Comparison of ENCODE assay signal across 8 mouse cellular contexts in the genomic region with DNA sequence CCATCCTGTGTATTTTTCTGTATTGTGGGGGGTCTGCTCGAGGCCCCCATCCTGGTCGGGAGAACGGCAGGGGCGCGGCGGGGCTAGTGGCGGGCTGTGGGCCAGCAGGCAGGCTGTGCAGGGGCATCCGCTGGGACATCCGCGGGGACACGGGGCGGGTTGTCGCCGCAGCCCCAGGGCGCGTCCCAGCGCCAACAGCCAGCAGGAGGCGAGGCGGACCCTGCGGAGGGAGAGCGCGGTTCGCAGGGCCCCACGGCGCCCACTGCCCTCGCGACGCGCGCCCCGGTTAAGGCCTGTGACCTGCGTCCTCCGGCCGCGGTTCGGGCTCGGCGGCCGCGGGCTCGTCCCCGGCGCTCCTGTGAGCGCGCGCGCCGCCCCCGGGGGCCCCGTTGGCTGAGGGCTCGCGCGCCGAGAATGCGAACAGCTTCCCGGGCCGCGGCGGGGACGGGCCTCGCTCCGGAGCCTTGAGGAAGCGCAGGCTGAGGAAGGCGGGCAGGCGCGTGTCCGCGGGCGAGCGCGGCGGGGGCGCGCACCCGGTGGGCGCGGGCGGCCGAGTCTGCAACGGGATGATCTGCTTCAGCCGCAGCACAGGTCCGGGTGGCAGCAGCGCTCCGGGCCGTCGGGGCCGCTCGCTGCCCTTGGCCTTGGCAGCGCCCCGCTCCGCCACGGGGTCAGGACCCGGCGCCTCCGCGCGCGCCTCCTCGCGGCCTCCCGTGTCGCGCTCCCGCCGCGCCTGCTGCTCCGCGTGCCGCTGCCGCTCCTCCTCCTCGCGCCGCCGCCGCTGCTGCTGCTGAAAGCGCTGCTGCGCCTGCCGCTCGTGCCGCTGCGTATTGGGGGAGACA. TPM values are rescaled to one million over a fixed set of nuclear protein-coding genes. Genes with fewer than 3 reads are reported as not detected.
DNase-seq lines count a peak whose midpoint lies in the region; ATAC-seq lines count a peak whose summit lies in the region.

No protein-coding gene starts in this region.

- WGBS in hindbrain, embryonic 12.5 days: 1% methylated on average over 67 of the region's 121 CpGs

- H3K4me2 ChIP-seq in hindbrain, embryonic 12.5 days (replicated peaks): peak overlapping the region; percentile 77

- H3K27ac ChIP-seq in hindbrain, embryonic 12.5 days: peak overlapping the region; percentile 90

- H3K27me3 ChIP-seq in hindbrain, embryonic 12.5 days: peaks cover 13% of the 10 kb centered on the region; the same call in 1 of the 2 replicates

- H3K9ac ChIP-seq in hindbrain, embryonic 12.5 days: peak overlapping the region; percentile 74

- peaks cover 24% of the 10 kb centered on the region for H3K4me1 ChIP-seq in hindbrain, embryonic 12.5 days

- H3K9me3 ChIP-seq in hindbrain, embryonic 12.5 days (replicated peaks): no peaks in the 10 kb centered on the region

- peak; percentile 68 for ATAC-seq in hindbrain, embryonic 12.5 days (ENCODE audit: low FRiP score)

- peaks cover 74% of the 10 kb centered on the region for H3K36me3 ChIP-seq in hindbrain, embryonic 12.5 days

- DNase-seq in Muller cell, postnatal 12 days (ENCODE audit: inconsistent ontology term): peak; percentile 87
- DNase-seq in cerebellum, postnatal 10 days: peak; percentile 92 to 94
- peak; percentile 71 to 78 for DNase-seq in frontal cortex, postnatal 14 days (ENCODE audit: low spot score in 2 of 2)
- peak; percentile 81 for DNase-seq in layer of hippocampus, postnatal 36 days
- peak; percentile 79 for DNase-seq in lung, postnatal 14 days
- peak; percentile 87 for DNase-seq in retina, postnatal 1 day
- peak; percentile 90 for DNase-seq in thymus, postnatal 4 days

- peak overlapping the region; percentile 54 for H3K4me3 ChIP-seq in hindbrain, embryonic 12.5 days

RNA-seq across cellular contexts. Expression of a gene that starts 7.3 kb away (rescaled TPM):
- polyA plus RNA-seq in hindbrain, embryonic 12.5 days (2016; fragmentation: Nextera tagmentation; extraction: Ambion mirVana): 155 and 161 TPM in 2 replicates
- total RNA-seq in layer of hippocampus, postnatal 36 days (2021): 10 to 100 TPM; 87.6 to 93.5 TPM

RNA-seq across cellular contexts. Expression of a gene that starts 9.4 kb away (rescaled TPM):
- polyA plus RNA-seq in hindbrain, embryonic 12.5 days (2016; fragmentation: Nextera tagmentation; extraction: Ambion mirVana): 18.0 and 19.6 TPM in 2 replicates
- total RNA-seq in layer of hippocampus, postnatal 36 days (2021): 10 to 100 TPM; 54.3 to 55.1 TPM

RNA-seq across cellular contexts. Expression of a gene that starts 11.6 kb away (rescaled TPM):
- 194 and 214 TPM in 2 replicates for polyA plus RNA-seq in hindbrain, embryonic 12.5 days (2016; fragmentation: Nextera tagmentation; extraction: Ambion mirVana)
- total RNA-seq in layer of hippocampus, postnatal 36 days (2021): 10 to 100 TPM; 49.6 to 52.1 TPM

RNA-seq across cellular contexts. Expression of a gene that starts 11.6 kb away (rescaled TPM):
- polyA plus RNA-seq in hindbrain, embryonic 12.5 days (2016; fragmentation: Nextera tagmentation; extraction: Ambion mirVana): 15.3 and 16.5 TPM in 2 replicates
- 10 to 100 TPM; 31.7 to 33.3 TPM for total RNA-seq in layer of hippocampus, postnatal 36 days (2021)

RNA-seq across cellular contexts. Expression of a gene that starts 12.9 kb away (rescaled TPM):
- polyA plus RNA-seq in hindbrain, embryonic 12.5 days (2016; fragmentation: Nextera tagmentation; extraction: Ambion mirVana): 107 and 108 TPM in 2 replicates
- 100 to 1,000 TPM; 274 to 278 TPM for total RNA-seq in layer of hippocampus, postnatal 36 days (2021)

Comparison
In these comparisons a context has a peak if more than half of its experiments do, and no peak if none do; other contexts are left out.
1. Peak in every context shown above with its lines: DNase-seq, ATAC-seq, H3K4me3 ChIP-seq and H3K27ac ChIP-seq.